Mouse (Mus musculus) subcutaneous adipose tissue, adult 2 months (tissue): Measurements from ENCODE around the gene Vmn1r165. TPM values are rescaled to one million over a fixed set of nuclear protein-coding genes. Genes with fewer than 3 reads are reported as not detected.

Experiments
- polyA plus RNA-seq: library from polyadenylated mRNA; depleted of rRNA; stranded (reverse); fragments of >200 nt; gene quantifications from 2 replicates; pipeline ENCODE4 v1.2.3, GENCODE M21; 2012; ENCODE audit warnings: low replicate concordance; rRNA removed

The Vmn1r165 gene
- polyA plus RNA-seq = not detected in 2 replicates

DNA sequence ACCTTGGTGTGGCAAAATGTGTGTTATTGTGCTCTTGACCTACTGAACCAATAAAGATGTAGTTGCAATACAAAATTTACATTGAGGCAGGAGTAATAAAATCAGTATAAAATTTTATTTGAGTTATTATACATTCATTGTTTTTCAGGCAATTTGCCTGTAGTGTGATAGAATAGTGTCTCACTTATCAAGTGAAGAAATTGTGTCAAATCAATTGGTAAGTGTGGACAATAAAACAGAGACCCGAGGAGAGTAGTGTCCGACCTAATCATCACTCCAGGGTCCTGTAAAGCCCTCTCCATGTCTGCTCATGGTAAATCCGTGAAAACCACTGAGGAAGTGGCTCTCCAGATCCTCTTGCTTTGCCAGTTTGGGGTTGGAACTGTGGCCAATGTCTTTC, at the start of gene Vmn1r165:
Gene Vmn1r165, plus strand, starts transcription at position 301 of the 400 bp plus-strand sequence.

GRCm38 (mm10) chr7:23251582-23251981, 34.5 kb downstream of the Vmn1r165 start, which contains the start of gene Vmn1r166:
Gene Vmn1r166 (minus strand): TSS chr7:23251682.

Other genes with a start within 250 kb of the Vmn1r165 start
- not detected in 2 replicates for gene Gm4214, start 232.7 kb upstream of the Vmn1r165 start, polyA plus RNA-seq
- gene Gm4216, start 197.4 kb upstream of the Vmn1r165 start, polyA plus RNA-seq = not detected in 2 replicates
- not detected in 2 replicates for gene Vmn1r163, start 161.8 kb upstream of the Vmn1r165 start, polyA plus RNA-seq
- gene Gm8720, start 149.9 kb upstream of the Vmn1r165 start, polyA plus RNA-seq = not detected in 2 replicates
- not detected in 2 replicates for gene Gm10662, start 72.9 kb upstream of the Vmn1r165 start, polyA plus RNA-seq
- gene Vmn1r166, start 34.4 kb downstream of the Vmn1r165 start, polyA plus RNA-seq = not detected in 2 replicates
- not detected in 2 replicates for gene Gm6902, start 61.6 kb downstream of the Vmn1r165 start, polyA plus RNA-seq
- not detected in 2 replicates for gene Nlrp4e, start 83.9 kb downstream of the Vmn1r165 start, polyA plus RNA-seq
- gene Nlrp5, start 168.6 kb downstream of the Vmn1r165 start, polyA plus RNA-seq = not detected in 2 replicates